ENCODE assay signal across 19 mouse cellular contexts in the genomic region with DNA sequence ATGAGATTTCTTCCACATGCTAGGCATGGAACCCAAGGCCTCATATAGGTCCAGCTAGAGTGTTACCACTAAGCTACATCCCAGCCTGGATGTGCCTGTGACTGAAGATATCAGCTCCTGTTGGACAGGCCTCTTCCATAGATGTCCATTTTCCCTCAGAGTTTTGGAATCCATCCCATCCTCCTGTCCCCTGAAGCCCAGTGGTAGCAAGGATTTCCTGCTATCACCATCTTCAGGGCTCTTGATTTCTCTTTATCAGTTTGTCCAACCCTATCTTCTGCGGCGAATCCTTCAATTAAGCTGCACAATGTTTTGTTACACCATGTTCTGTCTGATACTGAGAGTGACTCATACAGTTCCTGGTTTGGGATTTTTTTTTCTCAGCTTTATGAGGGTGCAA.
"Had no signal": no experiment of that assay in that cellular context is flagged by ENCODE, and none has a peak within 500 bp of the region (broad histone marks: within the 10 kb centered on the region; RNA-seq: fewer than 3 reads in every experiment).

No protein-coding gene starts in this region.

- H3K4me2 ChIP-seq: liver, embryonic 13.5 days; liver, embryonic 15.5 days; lung, embryonic 14.5 days; midbrain, embryonic 13.5 days; midbrain, embryonic 15.5 days; neural tube, embryonic 13.5 days; neural tube, embryonic 15.5 days had no signal

- H3K9ac ChIP-seq: liver, embryonic 13.5 days; liver, embryonic 15.5 days; lung, embryonic 14.5 days; midbrain, embryonic 13.5 days; midbrain, embryonic 15.5 days; neural tube, embryonic 13.5 days; neural tube, embryonic 15.5 days had no signal

- H3K27ac ChIP-seq: liver, embryonic 13.5 days; liver, embryonic 15.5 days; midbrain, embryonic 10.5 days; midbrain, embryonic 13.5 days; midbrain, embryonic 15.5 days; neural tube, embryonic 13.5 days; neural tube, embryonic 15.5 days had no signal

- H3K27me3 ChIP-seq: midbrain, embryonic 13.5 days; midbrain, embryonic 15.5 days; neural tube, embryonic 13.5 days; neural tube, embryonic 15.5 days had no signal

- H3K4me3 ChIP-seq: liver, embryonic 13.5 days; liver, embryonic 15.5 days; midbrain, embryonic 10.5 days; midbrain, embryonic 13.5 days; midbrain, embryonic 15.5 days; myocyte; neural tube, embryonic 13.5 days; neural tube, embryonic 15.5 days had no signal

- H3K9me3 ChIP-seq: liver, embryonic 13.5 days; liver, embryonic 15.5 days; midbrain, embryonic 10.5 days; midbrain, embryonic 13.5 days; midbrain, embryonic 15.5 days; neural tube, embryonic 13.5 days; neural tube, embryonic 15.5 days had no signal

- DNase-seq: liver, embryonic 13.5 days; lung, adult 18-20 months; lung, embryonic 14.5 days; lung, postnatal 10 days; lung, postnatal 4 days; retina, postnatal 1 day; right cerebral cortex, adult 18-20 months; right cerebral cortex, postnatal 25 days; spleen, adult 18-20 months; thymus, adult 18-20 months; thymus, postnatal 14 days; thymus, postnatal 36 days had no signal

- ATAC-seq: midbrain, embryonic 13.5 days; midbrain, embryonic 15.5 days had no signal

- H3K36me3 ChIP-seq: liver, embryonic 13.5 days; liver, embryonic 15.5 days; midbrain, embryonic 10.5 days; midbrain, embryonic 13.5 days; midbrain, embryonic 15.5 days; neural tube, embryonic 13.5 days; neural tube, embryonic 15.5 days had no signal
